Mouse (Mus musculus) thymus, postnatal 0 days (tissue): ENCODE measurements around the gene Fam219b. TPM values are rescaled to one million over a fixed set of nuclear protein-coding genes. Genes with fewer than 3 reads are reported as not detected.

Experiments used
- DNase-seq: peaks from one replicate; pipeline ENCODE4 v3.0.0-alpha.2; 2015; ENCODE audit warnings: low spot score
- polyA plus RNA-seq: library from polyadenylated mRNA; unstranded; fragments of >200 nt; fragmentation: Nextera tagmentation; extraction: Ambion mirVana; gene quantifications from 2 replicates; pipeline ENCODE4 v1.2.1, GENCODE M21; 2015

Fam219b gene
- polyA plus RNA-seq, 1 experiment from 2014 or later = 17.7 TPM

GRCm38 (mm10) chr9:57562896-57563372 is 25.6 kb downstream of the Fam219b start:
- no peak for DNase-seq

GRCm38 (mm10) chr9:57564609-57565008 is 27.3 kb downstream of the Fam219b start:
- no peak for DNase-seq

- DNase-seq = no peak
Observed at GRCm38 (mm10) chr9:57565741-57566221, 28.5 kb downstream of the Fam219b start.

- DNase-seq = no peak
Observed at GRCm38 (mm10) chr9:57566846-57567245, 29.5 kb downstream of the Fam219b start.

GRCm38 (mm10) chr9:57568500-57568899 is 31.2 kb downstream of the Fam219b start:
- no peak for DNase-seq

GRCm38 (mm10) chr9:57574397-57574796 is 37.1 kb downstream of the Fam219b start:
- DNase-seq = no peak

- DNase-seq = no peak
Observed at GRCm38 (mm10) chr9:57575577-57575976, 38.2 kb downstream of the Fam219b start.

GRCm38 (mm10) chr9:57577144-57577849 is 40.0 kb downstream of the Fam219b start:
- DNase-seq = no peak

GRCm38 (mm10) chr9:57584991-57585390 is 47.7 kb downstream of the Fam219b start:
- DNase-seq = peak; percentile 6

GRCm38 (mm10) chr9:57589224-57590126 is 52.1 kb downstream of the Fam219b start, which contains the start of gene Ulk3:
Gene Ulk3 (plus strand): TSS chr9:57589452.
- peak; percentile 88 for DNase-seq

- DNase-seq = no peak
Observed at GRCm38 (mm10) chr9:57590726-57591125, 53.4 kb downstream of the Fam219b start.

Other genes with a start within 250 kb of the Fam219b start
- gene Ppcdc, start 97.4 kb upstream of the Fam219b start, polyA plus RNA-seq = 50.9 and 62.5 TPM in 2 replicates
- 3.1 and 3.5 TPM in 2 replicates for gene Scamp5, start 69.5 kb upstream of the Fam219b start, polyA plus RNA-seq
- 0.60 and 0.85 TPM in 2 replicates for gene Rpp25, start 33.5 kb upstream of the Fam219b start, polyA plus RNA-seq
- 862 and 907 TPM in 2 replicates for gene Cox5a, start 16.3 kb upstream of the Fam219b start, polyA plus RNA-seq
- 20.9 and 21.6 TPM in 2 replicates for gene Mpi, start 15.2 kb downstream of the Fam219b start, polyA plus RNA-seq
- 58.4 and 65.2 TPM in 2 replicates for gene Scamp2, start 23.4 kb downstream of the Fam219b start, polyA plus RNA-seq
- 11.1 and 13.9 TPM in 2 replicates for gene Ulk3, start 51.9 kb downstream of the Fam219b start, polyA plus RNA-seq
- gene Cplx3, start 68.8 kb downstream of the Fam219b start, polyA plus RNA-seq = 0.18 TPM in 1 of 2 replicates, not detected in the other
- gene Lman1l, start 83.2 kb downstream of the Fam219b start, polyA plus RNA-seq = 0.16 TPM in 1 of 2 replicates, not detected in the other
- gene Csk, start 116.1 kb downstream of the Fam219b start, polyA plus RNA-seq = 94.7 and 98.5 TPM in 2 replicates
- gene Cyp1a2, start 146.2 kb downstream of the Fam219b start, polyA plus RNA-seq = 0.37 and 1.1 TPM in 2 replicates
- gene Cyp1a1, start 150.4 kb downstream of the Fam219b start, polyA plus RNA-seq = 0.05 and 0.08 TPM in 2 replicates
- gene Edc3, start 171.0 kb downstream of the Fam219b start, polyA plus RNA-seq = 38.2 and 39.4 TPM in 2 replicates
- gene Clk3, start 228.3 kb downstream of the Fam219b start, polyA plus RNA-seq = 211 and 221 TPM in 2 replicates